Mouse (Mus musculus) cerebellum, adult 2 months (tissue): ENCODE results near the gene Gm42372.

Experiments
- CTCF ChIP-seq: fragments of 200-500 bp; IDR thresholded peaks from 2 replicates; pipeline ENCODE4 v1.5.1; 2011; ENCODE audit warnings: low read depth, mild to moderate bottlenecking, control low read depth, low read length, moderate library complexity, borderline replicate concordance; ENCODE audit not compliant: insufficient read depth
- POLR2A ChIP-seq: fragments of 200-500 bp; IDR thresholded peaks from 2 replicates; pipeline ENCODE4 v1.6.1; 2011; ENCODE audit warnings: low read length, control low read depth, borderline replicate concordance; ENCODE audit not compliant: insufficient read depth

DNA sequence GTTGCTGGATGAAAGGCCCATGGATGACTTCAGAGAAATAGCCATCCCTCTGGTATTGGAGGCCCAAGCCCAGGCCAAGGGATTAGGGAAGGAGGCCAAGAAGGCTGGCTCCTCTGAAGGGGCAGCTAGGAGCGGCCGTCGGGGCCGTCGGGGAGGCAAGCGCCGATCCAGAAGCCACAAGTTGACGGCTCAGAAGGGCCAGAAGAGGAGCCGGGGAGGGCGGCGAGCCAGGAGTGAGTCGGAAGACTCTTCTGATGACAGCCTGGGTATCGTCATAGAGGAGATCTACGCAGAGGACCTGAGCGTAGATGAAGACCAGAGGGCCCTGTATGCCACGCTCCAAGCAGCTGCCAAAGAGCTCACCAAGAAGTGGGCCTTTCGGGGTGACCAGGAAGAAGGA, 37.5 kb upstream of the Gm42372 start:
- TF ChIP-seq POLR2A, result no peak
- TF ChIP-seq CTCF, result no peak
